Mouse (Mus musculus) neural tube, embryonic 10.5 days (tissue): ENCODE measurements around the gene Tnfrsf1a.
"Not testable (repeated sequence)": the region's sequence is repeated elsewhere in the genome, so short reads cannot be mapped to it uniquely, and the experiment has no call there.

Source experiments
- DNase-seq: peaks from one replicate; pipeline ENCODE4 v3.0.0-alpha.2; 2017; ENCODE audit warnings: low spot score; ENCODE audit errors: extremely low spot score

The Tnfrsf1a gene

DNA sequence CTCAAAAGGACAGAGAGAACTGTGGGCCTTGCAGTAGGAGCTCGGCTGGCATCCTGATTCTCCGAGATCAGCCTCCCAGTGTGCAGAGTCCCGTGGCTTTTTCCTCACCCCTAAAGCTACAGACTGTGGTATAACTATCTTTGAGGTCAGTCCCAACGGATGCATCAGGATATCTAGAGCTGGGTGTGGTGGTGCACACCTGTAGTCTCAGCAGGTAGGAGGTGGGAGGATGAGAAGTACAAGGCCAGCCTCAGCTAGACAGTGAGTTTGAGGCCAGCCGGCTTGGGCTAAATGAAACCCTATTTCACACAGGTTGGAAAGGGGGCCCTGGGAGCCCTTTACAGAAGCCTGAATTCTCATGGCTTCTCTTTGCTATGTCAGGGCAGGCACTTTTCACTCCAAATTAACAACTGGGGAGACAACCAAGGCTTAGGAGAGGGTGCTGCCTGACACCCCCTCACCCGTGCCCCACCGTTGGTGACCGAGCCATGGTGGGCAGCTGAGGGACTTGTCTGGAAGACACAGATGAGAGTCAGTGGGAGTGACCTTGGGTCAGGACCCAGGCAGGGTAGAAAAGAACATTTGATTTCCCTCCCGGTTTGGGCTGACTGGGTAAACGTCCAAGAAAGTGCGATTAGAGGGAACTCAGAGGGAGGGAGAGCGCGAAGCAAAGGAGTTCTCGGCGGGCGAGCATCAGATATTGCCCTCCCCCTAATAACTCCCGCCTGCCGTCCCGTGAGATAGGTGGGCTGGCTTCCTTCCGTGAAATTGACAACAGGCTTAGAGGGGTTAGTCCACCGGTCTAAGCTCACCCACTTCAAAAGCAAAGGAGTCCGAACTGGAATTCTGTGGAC, at the start of gene Tnfrsf1a:
Gene Tnfrsf1a, plus strand, starts transcription at position 642 of the 854 bp plus-strand sequence.
- peak; percentile 41 for DNase-seq

- no peak for DNase-seq
Observed at GRCm38 (mm10) chr6:125300982-125301381, 48.2 kb upstream of the Tnfrsf1a start.

- DNase-seq: no peak
Observed at GRCm38 (mm10) chr6:125302231-125302982, 46.8 kb upstream of the Tnfrsf1a start.

- DNase-seq: no peak
Observed at GRCm38 (mm10) chr6:125303242-125303641, 45.9 kb upstream of the Tnfrsf1a start.

DNA sequence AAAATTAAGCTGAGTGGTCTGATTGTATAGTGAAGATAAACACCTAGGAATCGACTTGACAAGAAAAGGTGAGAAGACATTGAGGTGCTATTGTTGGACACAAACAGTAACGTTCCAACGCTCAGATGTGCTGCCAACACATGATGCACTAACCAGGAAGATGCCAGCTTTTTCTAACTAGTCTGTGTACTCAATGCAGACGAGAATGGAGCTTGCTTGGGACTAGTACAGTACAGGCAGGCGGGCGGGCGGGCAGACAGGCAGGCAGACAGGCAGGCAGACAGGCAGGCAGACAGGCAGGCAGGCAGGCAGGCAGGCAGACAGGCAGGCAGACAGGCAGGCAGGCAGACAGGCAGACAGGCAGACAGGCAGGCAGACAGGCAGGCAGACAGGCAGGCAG, 44.8 kb upstream of the Tnfrsf1a start:
- not testable (repeated sequence) for DNase-seq

- DNase-seq: no peak
Observed at GRCm38 (mm10) chr6:125305465-125305864, 43.7 kb upstream of the Tnfrsf1a start.

GRCm38 (mm10) chr6:125307091-125307490, 42.1 kb upstream of the Tnfrsf1a start:
- no peak for DNase-seq

DNA sequence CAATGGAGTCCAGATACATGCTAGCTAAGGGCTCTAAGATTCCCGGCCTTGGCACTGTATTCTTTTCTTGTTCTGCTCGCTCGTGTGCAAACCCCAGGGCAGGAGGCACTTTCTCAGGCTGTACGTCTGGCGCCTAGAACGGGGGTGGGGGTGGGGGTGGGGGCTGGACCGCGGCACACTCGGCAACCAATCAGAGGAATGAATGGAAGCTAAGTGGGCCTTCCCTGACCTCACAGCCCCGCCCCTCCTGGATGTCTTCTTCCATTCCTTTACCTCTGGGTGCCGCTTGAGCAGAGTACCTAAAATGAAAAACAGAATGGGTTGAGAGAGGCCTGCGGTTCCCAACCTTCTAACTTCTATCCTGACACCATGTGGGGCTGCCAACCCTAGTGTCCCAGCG, 40.2 kb upstream of the Tnfrsf1a start:
- peak; percentile 34 for DNase-seq

DNA sequence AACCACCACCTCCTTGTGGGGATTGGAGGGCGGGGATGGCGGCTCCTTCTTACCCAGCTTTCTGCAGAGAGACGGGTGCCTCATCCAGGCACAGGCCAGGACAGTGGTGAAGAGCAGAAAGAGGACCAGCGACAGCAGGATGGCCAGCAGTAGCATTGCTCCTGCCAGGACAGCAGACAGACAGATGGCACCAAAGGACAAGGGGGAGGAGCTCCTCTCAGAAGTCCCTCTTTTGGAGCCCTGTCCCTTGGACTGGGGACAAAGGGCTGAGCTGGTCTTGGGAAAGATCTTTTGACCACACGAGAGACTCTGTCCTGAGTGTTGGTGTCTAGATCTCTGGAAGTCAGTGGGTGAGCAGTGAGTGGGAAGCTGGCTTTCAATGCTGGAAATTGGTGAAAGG, 39.8 kb upstream of the Tnfrsf1a start:
- DNase-seq: peak; percentile 23

DNA sequence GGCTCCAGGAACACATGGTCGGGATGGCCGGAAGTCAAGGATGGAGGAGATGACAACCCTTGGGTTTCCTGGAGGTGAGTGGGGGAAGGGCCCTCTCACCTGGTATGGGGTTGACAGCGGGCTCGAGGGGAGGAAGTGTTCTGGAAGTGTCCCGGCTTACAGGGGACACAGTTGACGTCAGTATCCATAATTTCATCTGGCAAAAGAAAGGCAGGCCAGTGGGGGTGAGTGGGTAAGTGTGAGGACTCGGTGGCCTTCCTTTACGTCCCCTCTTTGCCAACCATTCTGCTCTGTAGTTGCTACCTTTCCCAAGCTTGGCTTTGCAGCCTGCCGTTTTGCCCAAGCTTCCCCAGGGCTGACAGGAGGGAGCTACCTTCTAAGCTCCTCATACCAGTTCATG, 37.0 kb upstream of the Tnfrsf1a start:
- DNase-seq: no peak

- no peak for DNase-seq
Observed at GRCm38 (mm10) chr6:125312581-125313355, 36.4 kb upstream of the Tnfrsf1a start.

- peak; percentile 78 for DNase-seq
Observed at GRCm38 (mm10) chr6:125313546-125314230, 35.5 kb upstream of the Tnfrsf1a start, which contains the start of gene Ltbr. Ltbr (minus strand) TSS chr6:125313885.

GRCm38 (mm10) chr6:125314231-125314563, 35.0 kb upstream of the Tnfrsf1a start:
- DNase-seq: no peak

GRCm38 (mm10) chr6:125314746-125315145, 34.4 kb upstream of the Tnfrsf1a start:
- DNase-seq: no peak

DNA sequence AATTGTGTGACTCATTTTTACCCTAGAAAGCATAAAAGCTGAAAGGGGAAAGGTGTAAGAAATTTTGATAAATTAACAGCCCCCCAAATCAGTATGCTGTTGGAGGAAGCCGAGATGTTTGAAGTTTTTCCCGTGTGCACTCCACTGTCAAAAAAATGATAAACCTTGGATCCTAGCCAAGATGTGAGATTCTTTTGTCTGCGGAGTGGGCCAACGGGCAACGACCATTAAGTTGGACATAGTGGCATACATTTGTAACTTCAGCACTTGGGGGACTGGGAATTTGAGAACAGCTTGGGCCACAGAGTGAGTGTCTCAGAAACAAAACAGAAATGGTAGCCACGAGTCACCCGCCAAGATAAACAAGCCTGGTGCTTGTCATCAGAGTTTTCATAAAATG, 32.1 kb upstream of the Tnfrsf1a start:
- DNase-seq: no peak

- DNase-seq: no peak
Observed at GRCm38 (mm10) chr6:125318981-125319918, 29.9 kb upstream of the Tnfrsf1a start.

DNA sequence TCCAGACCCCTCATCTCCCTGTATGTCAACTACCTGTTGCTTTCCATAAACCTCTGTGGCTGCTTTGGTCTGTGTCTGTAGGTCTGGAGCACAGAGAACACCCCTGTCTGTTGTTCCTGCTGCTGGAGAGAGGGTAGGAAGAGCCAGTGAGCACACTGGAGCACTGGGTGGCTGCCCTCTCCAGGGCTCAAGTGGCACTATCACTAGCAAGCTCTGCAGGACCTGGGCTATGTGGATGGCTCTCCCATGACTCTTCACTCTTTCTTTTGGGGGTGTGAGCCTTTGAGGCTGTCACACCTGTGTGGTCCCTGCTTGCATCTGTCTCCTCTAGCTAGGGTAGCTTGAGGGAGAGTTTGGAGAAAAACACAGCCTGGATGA, 29.3 kb upstream of the Tnfrsf1a start:
- DNase-seq: no peak

DNA sequence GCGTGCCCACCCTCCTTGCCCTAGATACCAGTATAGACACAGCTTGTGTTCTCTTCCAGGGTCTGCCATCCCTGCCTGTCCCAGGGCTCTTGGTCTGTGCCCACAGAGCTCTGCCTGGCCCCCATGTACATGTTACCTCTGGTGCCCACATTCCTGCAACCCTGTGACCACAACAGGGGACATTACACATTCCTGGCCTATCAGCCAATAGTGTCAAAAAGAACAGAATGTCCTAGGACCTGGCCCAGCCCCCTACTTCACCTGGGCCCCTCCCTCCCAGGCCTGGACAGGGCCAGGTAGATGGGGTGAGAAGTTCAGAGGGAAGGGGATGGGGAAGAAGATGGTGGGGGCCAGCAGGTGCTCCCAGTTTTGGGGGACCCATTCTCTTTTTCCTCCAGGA, 28.8 kb upstream of the Tnfrsf1a start, which contains the start of gene Scnn1a:
Gene Scnn1a, plus strand, starts transcription at position 337 of the 400 bp plus-strand sequence.
- DNase-seq: no peak

DNA sequence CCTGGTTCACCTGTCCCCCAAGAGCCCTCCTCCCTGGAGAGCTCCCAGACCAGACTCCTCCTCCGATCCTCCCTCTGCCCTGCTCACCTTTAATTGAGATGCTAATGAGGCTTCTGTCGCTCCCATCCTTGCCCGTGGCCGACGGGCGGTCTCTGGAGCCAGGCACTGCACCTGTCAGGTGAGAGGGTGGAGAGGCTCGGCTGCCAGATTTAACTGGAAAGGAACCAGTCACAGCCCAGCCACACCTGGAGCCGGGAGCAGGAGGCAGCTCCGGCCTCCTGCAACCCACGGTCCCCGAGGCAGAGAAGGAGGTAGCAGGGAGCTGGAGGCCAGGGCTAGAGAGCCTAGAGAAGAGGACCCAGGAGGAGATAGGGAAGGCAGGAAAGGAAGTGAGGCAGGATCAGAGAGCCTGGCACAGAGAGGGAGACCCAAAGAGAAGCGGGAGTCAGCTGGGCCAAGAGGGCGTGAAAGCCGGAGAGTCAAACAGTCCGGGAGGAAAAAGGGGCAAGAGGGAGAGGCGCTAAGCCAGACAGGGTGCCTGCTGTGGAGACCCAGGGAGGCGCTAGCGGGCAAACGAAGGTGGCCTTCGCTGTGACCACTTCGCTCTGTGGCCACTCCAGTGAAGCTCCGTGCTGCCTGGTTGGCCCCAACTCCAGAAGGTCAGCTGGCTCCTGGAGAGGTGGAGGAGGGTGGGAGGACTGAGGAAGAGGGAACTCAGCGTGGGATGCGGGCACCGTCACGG, 27.9 kb upstream of the Tnfrsf1a start:
- DNase-seq: no peak
